Mouse (Mus musculus): ENCODE data around the gene Nmral1.
"Not testable (repeated sequence)": the region's sequence is repeated elsewhere in the genome, so short reads cannot be mapped to it uniquely, and the experiment has no call there.

The Nmral1 gene

DNA sequence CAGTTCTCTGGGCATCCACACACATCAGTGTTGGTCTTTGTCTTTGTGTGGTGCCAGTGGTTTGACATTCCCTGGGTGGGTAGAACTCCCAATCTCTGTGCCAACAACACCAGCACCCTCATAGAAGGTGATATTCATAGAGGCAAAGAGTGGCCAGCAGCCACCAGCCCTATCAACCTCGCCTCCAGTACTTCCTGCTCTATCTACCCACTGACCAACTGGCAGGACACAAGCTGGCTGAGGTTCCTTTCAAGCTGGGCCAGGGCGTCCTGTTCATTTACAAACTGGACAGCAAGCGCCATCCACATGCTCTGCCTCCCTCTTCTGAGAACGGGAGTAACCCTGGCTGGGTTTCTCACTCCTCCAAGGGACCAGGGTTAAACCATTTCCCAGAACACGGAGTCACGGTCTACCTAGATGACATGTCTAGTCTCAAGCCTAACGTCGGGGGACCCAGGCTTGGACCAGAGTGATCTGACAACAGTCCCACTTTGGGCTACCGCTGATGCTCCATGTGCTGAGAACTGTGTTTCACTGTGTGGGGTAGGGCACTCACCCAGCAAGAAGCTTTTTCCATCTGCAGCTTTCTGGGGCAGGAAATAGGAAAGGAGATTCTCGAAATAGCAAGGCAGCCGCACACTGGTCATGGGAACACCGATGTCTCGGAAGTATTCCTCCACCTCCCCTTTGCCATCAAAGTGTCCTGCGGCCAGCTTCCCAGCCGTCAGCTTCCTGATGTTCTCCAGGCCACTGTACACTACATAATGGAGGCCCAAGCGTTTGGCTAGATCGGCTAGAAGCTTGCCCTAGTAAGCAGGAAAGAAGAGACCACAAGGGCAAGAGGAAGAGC, 5.1 kb downstream of the Nmral1 start:
- no peak for DNase-seq (ENCODE audit: low spot score)

DNA sequence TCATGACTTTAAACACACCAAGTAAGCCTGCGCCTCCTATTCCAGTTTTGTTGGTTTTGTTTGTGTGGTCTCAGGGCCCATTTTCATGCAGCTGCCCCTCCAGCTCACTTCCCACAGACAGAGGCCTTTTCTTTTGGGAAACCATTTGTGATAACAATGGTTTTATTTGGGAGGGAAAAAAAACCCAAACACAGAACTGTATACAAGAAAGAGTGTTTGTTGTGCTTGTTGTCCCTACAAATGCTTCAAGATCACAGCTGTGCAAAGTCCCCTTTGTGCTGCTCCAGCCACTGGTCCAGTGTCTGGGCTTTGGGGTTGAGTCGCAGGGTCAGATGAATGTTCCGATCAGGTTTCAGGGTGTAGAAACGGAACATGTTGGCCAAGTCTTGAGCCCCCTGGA, 8.0 kb downstream of the Nmral1 start:
- DNase-seq (ENCODE audit: low spot score), result no peak

DNA sequence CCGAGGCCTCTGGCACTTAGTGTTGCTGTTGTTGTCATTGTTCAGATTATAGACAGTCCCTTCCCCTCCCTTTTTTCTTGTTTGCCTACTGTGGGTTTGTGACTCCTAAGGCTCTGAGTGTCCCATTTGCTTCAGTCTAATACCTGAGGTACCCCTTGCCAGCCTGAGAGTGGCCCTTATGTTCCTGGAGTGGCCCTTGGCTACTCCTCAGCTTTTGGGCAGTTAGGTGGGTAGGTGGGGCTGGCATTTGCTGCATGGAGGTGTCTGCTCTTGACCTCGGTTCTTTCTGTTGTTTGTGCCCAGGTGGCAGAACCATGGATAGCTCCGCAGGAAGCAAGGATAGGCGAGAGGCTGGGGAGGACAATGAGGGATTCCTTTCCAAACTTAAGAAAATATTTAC, 13.6 kb downstream of the Nmral1 start:
- DNase-seq (ENCODE audit: low spot score), result no peak

GRCm38 (mm10) chr16:4702646-4703045, 16.5 kb downstream of the Nmral1 start:
- no peak for DNase-seq (ENCODE audit: low spot score)

DNA sequence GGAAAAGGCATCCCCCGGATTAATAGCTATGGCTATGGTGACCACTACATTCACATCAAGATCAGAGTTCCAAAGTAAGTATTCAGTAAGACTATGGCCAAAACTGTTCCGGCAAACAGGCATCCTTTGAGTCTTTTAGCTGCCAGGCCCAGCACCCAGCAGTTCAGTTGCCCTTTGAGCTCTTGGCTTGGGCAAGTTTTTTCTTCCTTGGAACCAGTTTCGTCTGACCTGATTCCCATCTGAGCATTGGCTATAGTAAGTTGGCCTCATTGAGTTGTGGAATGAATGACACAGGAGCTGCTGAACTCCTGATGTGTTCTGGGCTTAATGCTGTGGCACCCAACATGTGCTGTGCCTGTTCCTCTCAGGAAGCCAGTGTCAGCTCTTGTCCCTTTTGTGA, 17.9 kb downstream of the Nmral1 start:
- DNase-seq (ENCODE audit: low spot score), result no peak

DNA sequence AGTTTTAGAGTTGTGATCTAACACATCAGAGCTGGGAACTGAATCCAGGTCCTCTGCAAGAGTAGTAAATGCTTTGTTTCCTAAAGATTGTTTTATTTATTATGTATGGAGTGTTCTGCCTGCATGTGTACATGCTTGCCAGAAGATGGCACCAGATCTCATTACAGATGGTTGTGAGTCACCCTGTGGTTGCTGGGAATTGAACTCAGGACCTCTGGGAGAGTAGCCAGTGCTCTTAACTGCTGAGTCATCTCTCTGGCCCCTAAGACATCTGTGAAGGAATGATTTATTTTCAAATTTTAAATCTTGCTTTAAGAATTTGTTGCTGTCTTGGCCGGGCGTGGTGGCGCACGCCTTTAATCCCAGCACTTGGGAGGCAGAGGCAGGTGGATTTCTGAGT, 29.8 kb downstream of the Nmral1 start:
- DNase-seq (ENCODE audit: low spot score), result not testable (repeated sequence)

- no peak for DNase-seq (ENCODE audit: low spot score)
Observed at GRCm38 (mm10) chr16:4684457-4684791, 34.7 kb downstream of the Nmral1 start.

DNA sequence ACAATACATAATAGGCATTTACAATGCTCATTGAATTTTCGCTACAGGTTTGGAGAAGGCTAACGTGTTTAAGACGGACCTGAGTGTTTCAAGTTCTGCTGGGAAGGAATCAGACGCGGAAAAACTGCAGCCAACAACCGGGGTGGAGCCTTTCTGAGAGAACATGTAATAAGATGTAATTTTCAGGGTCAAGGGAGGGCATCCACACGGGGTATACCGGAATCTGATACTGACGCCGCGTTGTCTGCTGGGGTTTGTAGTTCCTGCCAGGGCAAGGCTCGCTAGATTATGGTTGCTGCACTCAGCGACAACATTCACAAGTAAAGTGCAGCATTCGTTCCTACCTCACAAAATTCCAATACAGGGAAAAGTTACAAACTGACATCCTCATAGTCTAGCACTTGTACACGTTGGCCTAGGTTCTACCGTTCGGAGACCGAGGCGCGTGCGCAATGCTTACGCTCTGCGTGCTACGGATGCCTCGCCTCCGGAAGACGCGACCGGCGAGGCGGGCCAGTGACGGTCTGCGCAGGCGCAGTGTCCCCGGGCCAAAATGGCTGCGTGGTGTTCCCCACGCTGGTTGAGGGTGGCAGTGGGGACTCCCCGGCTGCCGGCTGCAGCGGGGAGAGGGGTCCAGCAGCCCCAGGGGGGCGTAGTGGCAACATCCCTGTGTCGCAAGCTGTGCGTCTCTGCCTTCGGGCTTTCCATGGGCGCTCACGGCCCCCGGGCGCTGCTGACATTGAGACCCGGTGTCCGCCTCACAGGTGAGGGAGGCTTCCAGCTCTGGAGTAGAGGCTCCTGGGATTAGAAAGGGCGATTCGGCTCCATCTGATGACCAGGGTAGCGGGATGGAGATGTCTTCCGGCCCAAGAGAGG, 35.3 kb downstream of the Nmral1 start:
- DNase-seq (ENCODE audit: low spot score), result peak; percentile 96

GRCm38 (mm10) chr16:4683193-4683580, 36.0 kb downstream of the Nmral1 start:
- no peak for DNase-seq (ENCODE audit: low spot score)

DNA sequence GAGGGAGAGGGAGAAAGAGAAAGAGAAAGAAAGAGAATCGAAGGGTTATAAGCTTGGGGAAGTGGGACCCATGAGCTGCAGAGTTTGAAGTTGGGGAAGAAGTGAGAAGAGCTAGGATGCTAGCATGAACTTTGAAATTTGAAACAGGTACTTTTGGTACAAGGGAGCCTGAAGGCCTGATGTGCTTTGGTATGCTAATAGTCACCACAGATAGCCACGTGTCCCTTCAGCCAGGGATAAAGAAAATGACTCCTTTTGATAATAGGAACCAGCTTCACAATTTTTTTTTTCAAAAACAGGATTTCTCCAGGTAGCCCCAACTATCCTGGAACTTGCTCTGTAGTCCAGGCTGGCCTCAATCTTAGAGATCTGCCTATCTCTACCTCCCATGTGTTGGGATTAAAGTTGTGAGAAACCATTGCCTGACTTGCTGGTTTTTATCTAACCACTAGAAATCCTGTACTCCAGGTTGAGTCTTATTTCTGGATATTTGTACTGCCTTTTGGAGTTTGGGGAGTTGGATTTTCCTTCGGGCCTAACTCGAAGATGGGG, 36.5 kb downstream of the Nmral1 start:
- DNase-seq (ENCODE audit: low spot score), result no peak

DNA sequence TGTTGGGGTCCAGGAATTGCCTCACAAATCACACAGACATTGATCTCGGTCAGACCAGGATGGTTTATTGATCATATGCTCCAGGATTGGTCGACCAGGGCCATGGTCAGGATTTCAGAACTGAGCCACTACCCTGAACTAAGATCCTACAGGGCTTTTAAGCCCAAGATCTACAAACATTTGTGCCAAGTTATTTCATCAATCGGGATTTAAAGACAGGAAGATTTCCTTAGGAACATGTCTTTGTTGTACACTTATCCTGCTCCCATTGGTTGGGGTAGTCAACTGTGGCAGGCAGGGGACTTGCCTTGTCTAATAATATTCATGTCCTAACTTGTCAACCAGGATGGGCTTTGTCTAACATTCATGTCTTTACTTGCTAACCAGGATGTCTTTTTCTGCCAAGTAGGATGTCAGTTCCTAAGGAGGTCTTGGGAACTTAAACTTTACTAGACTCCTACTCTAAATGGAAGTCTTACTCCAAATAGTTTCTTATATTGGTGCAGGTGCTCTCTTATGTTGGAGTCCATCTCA, 38.2 kb downstream of the Nmral1 start:
- not testable (repeated sequence) for DNase-seq (ENCODE audit: low spot score)

- DNase-seq (ENCODE audit: low spot score), result peak; percentile 87
Observed at GRCm38 (mm10) chr16:4679121-4680018, 39.8 kb downstream of the Nmral1 start, which contains the start of gene Coro7. TSS of gene Coro7 (minus strand) at chr16:4679777.

GRCm38 (mm10) chr16:4678080-4678479, 41.1 kb downstream of the Nmral1 start:
- DNase-seq (ENCODE audit: low spot score), result no peak

GRCm38 (mm10) chr16:4676836-4677235, 42.3 kb downstream of the Nmral1 start:
- no peak for DNase-seq (ENCODE audit: low spot score)

DNA sequence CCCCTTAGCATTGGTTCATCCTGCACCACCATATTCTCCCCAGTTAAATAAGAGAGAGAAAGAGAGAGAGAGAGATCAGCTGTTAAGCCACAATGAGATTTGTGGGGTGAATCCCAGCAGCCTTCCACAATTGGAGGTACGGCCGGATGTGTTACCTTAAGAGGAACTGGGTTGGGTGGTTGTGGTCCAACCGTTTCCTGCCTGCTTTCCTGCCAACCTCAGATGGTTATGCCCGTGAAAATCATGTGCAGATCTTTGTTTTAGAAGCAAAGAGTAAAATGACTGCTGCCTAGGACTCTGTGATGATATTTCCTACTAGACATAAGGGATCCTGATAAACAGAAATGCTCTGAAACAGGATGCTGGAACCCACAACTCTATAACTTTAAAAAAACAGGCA, 45.1 kb downstream of the Nmral1 start:
- no peak for DNase-seq (ENCODE audit: low spot score)

DNA sequence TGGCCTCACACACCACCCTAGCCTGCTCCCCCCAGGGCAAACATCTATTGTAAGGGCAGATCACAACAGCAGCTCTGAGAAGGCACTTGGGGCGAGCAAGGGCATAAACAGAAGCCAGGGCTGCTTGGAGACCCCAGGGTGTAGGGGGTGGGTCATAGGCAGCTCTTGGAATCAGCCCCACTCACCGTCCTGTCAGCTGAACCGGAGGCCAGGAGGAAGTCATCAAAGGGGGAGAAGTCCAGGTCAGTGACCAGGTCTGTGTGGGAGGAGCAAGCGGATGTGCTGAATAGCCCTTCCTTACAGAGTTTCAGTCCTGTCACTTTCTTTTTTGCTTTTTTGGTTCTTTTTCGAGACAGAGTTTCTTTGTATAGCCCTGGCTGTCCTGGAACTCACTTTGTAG, 48.8 kb downstream of the Nmral1 start:
- no peak for DNase-seq (ENCODE audit: low spot score)

- DNase-seq (ENCODE audit: low spot score), result peak; percentile 72
Observed at GRCm38 (mm10) chr16:4667190-4667808, 51.9 kb downstream of the Nmral1 start.

DNA sequence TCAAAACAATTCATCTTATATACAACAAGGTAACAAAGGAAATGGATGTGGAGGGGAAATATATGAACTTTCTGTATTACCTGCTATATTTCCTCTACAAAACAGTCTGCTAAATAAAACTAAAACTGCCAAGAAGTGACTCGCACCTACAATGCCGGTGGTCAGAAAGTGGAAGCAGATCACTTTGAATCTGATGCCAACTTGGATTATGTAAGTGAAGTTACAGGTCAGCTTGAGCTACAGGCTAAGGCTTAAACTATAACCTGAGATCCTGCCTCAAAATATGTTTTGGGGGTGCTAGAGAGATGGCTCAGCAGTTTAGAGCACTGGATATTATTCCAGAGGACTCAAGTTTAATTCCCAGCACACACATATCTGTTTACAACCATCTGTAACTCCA, 53.4 kb downstream of the Nmral1 start:
- DNase-seq (ENCODE audit: low spot score), result no peak

- no peak for DNase-seq (ENCODE audit: low spot score)
Observed at GRCm38 (mm10) chr16:4663806-4664205, 55.4 kb downstream of the Nmral1 start.

DNA sequence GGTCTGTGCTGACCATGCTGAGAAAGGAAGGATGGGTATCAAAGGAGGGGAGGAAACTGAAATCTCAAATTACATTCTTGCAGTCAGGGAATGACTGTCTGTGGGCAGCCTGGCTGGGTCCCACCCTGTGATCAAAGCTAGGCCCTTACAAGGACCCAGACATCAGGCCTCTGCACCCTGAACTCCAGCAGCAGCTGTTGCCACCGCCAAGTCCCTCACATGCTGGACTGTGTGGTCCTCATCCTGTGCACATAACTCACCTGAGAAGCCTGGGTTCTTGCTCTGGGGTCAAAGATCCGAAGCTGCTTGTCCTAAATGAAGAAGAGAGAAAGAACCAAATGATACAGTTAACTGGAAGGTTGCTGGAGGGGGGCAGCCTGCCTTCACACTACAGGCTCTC, 57.6 kb downstream of the Nmral1 start:
- no peak for DNase-seq (ENCODE audit: low spot score)

Data from ovary, postnatal 36 days (tissue).